Mouse (Mus musculus): ENCODE measurements at regions not wholly inside any gene's neighbourhood (a gene's known extent, or its start where the extent isn't known, plus 50 kb on each side); places are given as distances from the start of the nearest gene placed in this dataset.
A peak's percentile ranks its signal among the peaks of the same experiment; 100 is the strongest.

DNA sequence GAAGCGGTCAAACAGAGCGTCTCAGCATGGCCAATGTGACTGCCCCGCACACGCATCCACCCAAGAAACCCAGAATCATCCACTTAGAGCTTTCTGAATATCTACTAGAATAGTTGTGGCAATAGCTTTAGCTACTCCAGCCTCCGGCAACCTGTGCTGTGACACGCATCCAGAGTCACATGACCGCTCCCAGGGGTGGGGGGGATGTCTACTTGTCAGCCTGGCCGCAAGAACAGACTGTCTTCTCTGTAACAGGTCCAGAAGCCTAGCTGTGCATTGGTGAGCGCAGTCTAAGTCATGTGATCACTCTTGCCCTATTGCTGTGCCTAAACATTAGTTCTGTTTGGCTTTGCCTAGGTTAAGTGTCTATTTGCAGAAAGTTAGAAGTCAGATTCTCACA lies 137.5 kb downstream of the Zfp706 start:
- DNase-seq: no peak
- intact Hi-C loops (cut with DNase I): no loop called here

DNA sequence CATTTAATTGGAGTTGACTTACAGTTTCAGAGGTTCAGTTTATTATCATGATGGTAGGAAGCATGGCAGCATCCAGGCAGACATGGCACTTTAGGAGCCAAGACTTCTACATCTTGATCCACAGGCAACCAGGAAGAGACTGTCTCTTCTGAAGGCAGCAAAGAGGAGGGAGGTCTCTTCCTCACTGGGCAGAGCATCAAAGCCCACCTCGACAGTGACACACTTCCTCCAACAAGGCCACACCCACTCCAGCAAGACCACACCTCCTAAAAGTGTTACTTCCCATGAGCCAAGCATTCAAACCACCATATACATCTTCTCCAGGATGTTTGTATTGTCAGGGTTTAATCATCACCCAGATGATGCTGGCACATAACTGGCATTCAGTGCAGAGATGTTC lies 141.5 kb downstream of the Zfp706 start:
- intact Hi-C loops (cut with DNase I): no loop called here
- no peak for DNase-seq

DNA sequence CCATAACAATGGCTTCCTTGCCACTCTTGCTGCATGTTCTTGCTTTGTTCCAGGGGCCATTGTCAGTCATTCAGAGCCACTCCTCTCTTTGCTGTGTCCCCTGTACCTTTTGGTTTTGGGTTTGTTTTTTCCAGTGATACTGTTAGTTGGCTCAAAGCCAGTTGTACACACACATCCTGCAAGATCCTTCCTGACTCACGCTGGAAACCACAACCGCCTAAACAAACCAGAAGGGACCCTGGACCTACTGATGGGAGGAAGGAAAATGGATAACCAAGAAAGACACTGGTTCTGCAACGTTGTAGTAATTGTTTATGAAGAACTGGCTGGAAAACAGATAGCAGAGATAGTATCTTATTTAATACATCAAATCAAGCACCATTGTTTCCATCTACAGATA lies 142.2 kb downstream of the Zfp706 start:
- intact Hi-C loops (cut with DNase I): no loop called here
- DNase-seq: no peak

DNA sequence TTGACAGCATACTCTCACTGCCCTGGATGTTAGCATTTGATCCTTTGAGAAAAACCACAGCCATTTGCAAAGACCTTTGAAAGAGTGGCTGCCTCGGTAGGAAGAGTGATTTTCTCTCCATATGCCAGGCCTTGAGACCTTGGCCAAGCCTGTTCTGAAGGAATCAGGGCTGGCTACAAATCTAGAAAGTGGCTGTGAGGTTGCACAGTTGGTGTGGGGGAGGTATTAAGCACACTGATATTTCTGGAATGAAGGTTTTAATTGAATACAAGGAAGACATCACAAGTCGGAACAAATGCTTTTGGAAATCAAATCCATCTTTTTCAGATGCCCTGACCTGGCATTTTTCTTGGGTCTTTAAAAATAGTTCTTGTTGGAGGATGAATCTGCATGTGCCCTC lies 143.5 kb downstream of the Zfp706 start:
- intact Hi-C loops (cut with DNase I): no loop called here
- no peak for DNase-seq

DNA sequence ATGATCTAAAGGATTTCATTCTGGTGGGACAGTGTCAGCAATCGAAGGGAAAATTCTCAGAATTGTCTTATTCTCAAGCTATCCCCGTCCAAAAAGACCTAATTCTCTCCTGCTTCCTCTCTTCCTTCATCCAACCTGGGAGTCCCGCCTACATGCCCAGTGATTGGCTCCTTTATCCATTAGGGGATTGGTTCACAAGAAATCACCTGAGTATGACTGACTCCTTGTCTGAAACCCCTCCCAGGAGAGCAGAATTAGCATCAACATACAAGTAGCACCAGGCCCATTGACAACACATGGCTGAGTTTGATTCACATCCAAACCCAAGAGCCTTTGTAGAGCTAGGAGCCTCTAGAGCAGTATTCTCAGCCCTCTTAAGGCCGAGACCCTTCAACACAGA lies 148.9 kb downstream of the Zfp706 start:
- DNase-seq: no peak
- intact Hi-C loops (cut with DNase I): loop anchor here (10.0 kb wide), 1 partner anchor 146 kb away; the partner anchor contains the start of gene Zfp706

DNA sequence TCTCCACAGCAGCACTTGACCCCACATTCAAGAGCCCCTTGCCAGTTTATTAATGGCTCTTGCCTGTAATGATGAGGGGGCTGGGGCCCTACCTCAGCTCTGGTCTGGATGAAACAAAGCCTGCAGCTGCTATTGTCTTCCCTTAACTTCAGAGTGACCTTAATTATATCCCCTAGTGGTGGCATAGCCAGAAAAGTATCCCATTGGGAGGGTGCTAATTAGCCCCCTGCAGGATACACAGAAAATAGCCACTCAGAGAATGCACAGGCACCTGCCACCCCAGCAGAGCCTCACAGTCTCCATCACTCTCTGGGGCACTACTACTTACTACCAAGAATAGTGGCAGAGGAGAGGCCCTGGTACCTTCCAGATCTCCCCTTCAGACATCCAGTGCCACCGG lies 150.0 kb downstream of the Zfp706 start:
- intact Hi-C loops (cut with DNase I): loop anchor here (10.0 kb wide), 1 partner anchor 147 kb away; the partner anchor contains the start of gene Zfp706

DNA sequence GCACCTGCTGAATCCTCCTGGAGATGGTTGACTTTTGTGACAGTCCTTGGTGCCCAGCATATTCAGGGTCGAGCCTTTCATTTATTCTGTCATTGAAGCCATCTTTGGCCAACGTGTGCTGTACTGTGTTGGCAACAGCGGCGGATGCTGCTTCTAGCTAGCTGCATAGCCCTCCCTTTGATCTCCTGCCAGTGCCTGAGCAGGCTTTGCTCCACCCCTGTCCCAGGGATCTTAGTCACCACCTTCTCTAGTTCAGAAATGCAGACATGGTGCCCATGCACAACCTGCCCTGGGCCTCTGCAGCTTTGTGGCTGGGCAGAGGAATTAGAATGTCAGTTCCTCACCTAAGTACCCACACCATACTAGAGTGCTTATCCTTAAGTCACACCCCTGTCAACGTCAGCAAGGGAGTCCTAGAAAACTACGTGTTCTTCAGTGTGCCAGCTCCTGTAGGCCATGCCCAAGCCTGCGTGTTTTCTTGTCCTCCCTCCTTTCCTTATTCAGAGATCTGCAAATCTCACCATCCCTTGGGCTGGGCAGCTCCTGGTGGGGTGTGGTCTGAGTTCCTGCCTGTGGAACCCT lies 151.9 kb downstream of the Zfp706 start:
- intact Hi-C loops (cut with DNase I): loop anchor here (10.0 kb wide), 1 partner anchor 149 kb away; the partner anchor contains the start of gene Zfp706
- DNase-seq: peak; percentile 50 to 72

More for the DNA sequence above, 150.0 kb downstream of the Zfp706 start:
- DNase-seq: no peak

DNA sequence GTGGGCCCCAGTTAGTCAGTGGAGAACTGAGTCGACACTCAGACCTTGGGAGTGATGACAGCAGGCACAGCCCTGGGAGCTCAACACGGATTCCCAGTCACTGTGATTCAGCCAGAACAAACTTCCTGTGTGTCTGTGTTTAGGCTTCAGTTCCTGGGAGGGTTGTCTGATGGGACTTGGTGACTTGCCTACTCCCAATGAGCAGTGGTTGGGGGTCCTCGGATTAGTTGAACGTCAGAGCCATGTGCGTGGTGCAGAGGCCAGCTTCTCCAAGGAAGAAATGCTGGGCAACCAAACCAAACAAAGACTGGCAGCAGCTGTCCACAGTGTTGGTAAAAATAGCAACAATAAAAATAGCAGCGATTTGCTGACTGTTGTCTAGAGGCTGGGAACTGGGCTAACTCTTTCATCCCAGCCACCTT lies 152.7 kb downstream of the Zfp706 start:
- intact Hi-C loops (cut with DNase I): loop anchor here (10.0 kb wide), 1 partner anchor 150 kb away; the partner anchor contains the start of gene Zfp706
- DNase-seq: peak; percentile 26 to 63

DNA sequence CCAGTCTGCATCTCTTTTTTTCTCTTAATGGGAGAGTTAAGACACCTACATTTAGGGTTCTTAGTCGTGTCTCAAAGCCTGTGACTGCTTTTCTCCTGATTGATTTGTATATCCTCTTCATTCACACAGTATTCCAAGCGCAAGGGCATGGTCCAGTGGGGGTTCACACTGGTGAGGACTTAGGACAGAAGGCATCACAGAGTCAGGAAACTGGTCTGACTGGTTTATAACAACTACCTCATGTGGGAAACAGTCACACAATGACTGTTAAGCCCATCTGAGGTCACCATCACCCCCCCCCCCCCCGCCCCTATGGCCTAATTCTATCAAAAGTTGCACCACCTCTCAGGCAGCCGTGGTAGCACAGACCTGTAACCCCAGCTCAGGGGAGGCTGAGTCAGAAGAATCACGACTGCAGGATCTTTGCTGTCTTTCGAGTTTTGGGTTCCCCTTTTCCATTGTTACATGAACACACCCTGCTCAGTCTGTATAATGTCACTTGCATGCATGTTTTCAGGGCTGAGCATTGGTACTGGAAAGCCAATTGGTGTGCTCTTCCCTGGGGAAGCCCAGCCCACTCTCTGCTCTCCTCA lies 155.2 kb downstream of the Zfp706 start:
- no peak for DNase-seq
- intact Hi-C loops (cut with DNase I): loop anchor here (10.0 kb wide), 1 partner anchor 152 kb away; the partner anchor contains the start of gene Zfp706

DNA sequence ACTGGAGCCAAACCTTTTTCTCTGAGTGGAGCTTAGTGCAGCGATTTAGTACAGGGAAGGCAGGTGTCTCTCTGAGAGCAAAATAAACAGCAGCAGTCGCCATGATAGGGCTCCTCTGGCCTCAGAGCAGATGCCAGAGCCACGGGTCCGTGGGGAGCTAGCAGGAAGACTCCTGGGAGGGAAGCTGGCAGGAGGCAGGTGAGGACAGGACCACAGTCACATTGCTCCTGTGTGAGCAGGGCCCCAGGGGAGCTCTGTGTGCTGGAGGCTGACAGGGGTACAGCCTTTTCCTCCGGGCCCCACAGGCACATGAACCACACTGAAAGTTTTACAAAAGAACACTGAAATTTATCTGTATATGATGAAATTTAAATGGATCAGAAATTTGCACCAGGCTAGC lies 159.3 kb downstream of the Zfp706 start:
- intact Hi-C loops (cut with DNase I): no loop called here
- no peak for DNase-seq

DNA sequence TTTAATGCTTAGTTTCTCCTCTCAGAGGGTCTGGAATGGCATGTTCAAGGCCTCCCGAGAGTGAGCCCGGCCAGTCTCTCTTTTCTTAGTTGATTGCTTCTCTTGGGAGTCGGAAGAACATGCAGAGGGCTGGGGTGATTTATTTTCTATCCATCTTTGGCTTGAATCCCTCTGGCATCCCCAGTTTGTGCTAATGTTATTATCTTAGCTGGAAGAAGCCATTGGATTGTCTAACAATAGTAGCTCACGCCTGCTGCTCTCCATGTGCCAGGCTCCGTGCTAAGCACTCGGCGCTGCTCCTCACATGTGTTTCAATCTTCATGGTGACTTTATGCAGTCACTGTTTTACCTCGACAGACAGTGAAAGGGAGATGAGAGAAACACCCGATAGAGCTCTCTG lies 160.8 kb downstream of the Zfp706 start:
- peak in 1 of 2 experiments; percentile 24 for DNase-seq
- intact Hi-C loops (cut with DNase I): no loop called here
